Mouse (Mus musculus) liver, adult 2 months (tissue): ENCODE measurements at regions not wholly inside any gene's neighbourhood (a gene's known extent, or its start where the extent isn't known, plus 50 kb on each side); places are given as distances from the start of the nearest gene placed in this dataset.

Source experiments
- DNase-seq: peaks from one replicate; pipeline ENCODE4 v3.0.0-alpha.2; 2011; ENCODE audit warnings: low read depth, low spot score; ENCODE audit errors: extremely low read depth
- H3K27ac ChIP-seq: fragments of 200-500 bp; replicated peaks from 2 replicates; pipeline ENCODE4 v1.5.1; 2012; ENCODE audit warnings: low read depth, mild to moderate bottlenecking, control low read depth, inconsistent platforms, low read length; ENCODE audit not compliant: insufficient read depth
- H3K27me3 ChIP-seq: fragments of 200-500 bp; 2 replicates; pipeline ENCODE4 v1.6.1; 2012; ENCODE audit warnings: mild to moderate bottlenecking, moderate library complexity, low read length, inconsistent platforms; ENCODE audit not compliant: control insufficient read depth, insufficient read depth
- H3K36me3 ChIP-seq: fragments of 200-500 bp; 2 replicates; pipeline ENCODE4 v1.6.1; 2012; ENCODE audit warnings: low read length, inconsistent platforms; ENCODE audit not compliant: control insufficient read depth, insufficient read depth
- H3K4me1 ChIP-seq: fragments of 200-500 bp; 2 replicates; pipeline ENCODE4 v1.6.1; 2011; ENCODE audit warnings: low read length; ENCODE audit not compliant: control insufficient read depth, insufficient read depth
- H3K4me3 ChIP-seq: fragments of 200-500 bp; 2 replicates; pipeline ENCODE4 v1.5.1; 2011; ENCODE audit warnings: low read depth, mild to moderate bottlenecking, control low read depth, low read length, moderate library complexity; ENCODE audit not compliant: insufficient read depth
- H3K79me2 ChIP-seq: fragments of 200-500 bp; 2 replicates; pipeline ENCODE4 v1.6.1; 2012; ENCODE audit warnings: inconsistent platforms, mild to moderate bottlenecking, low read length, moderate library complexity; ENCODE audit not compliant: control insufficient read depth, insufficient read depth
- H3K9ac ChIP-seq: fragments of 200-500 bp; 2 replicates; pipeline ENCODE4 v1.6.1; 2012; ENCODE audit warnings: low read depth, mild to moderate bottlenecking, control low read depth, inconsistent platforms, low read length
- CTCF ChIP-seq: fragments of 200-500 bp; IDR thresholded peaks from 2 replicates; pipeline ENCODE4 v1.5.1; 2011; ENCODE audit warnings: low read depth, low read length, control low read depth
- POLR2A ChIP-seq: fragments of 200-500 bp; IDR thresholded peaks from 2 replicates; pipeline ENCODE4 v1.6.1; 2011; ENCODE audit warnings: low read length, control low read depth; ENCODE audit not compliant: insufficient read depth; ENCODE audit errors: extremely low read depth
- WGBS: fragments of 180-500 bp; shearing (Covaris S2); methylation state at CpG from one replicate; pipeline ENCODE4 v1.1.7; 2018; 5-methylcytosine and 5-hydroxymethylcytosine counted together

DNA sequence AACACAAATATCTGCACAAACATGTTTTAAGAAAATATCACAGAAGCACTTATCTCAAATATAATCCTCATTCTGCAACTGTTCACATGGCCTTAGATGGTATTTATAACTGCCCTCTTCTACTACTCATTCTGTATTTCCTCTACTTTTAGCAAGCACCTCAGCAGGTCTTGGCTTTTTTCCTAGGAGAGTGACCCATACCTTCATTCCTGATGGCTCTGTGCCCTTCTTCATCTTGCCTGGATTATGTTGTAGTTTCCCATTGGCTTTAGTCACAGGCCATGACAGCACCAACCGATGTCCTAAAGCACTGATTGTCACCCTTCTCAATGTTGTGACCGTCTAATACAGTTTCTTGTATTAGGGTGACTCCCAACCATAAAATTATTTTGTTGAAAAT lies 61.2 kb upstream of the Hs3st4 start:
- H3K79me2 ChIP-seq: no peaks in the 10 kb centered on the region
- 92% methylated on average over 2 of the region's 2 CpGs for WGBS
- DNase-seq: no peak
- H3K27ac ChIP-seq: no peak overlapping the region
- H3K4me1 ChIP-seq: no peaks in the 10 kb centered on the region
- TF ChIP-seq POLR2A: no peak
- TF ChIP-seq CTCF: no peak
- H3K9ac ChIP-seq: no peak overlapping the region
- no peaks in the 10 kb centered on the region for H3K27me3 ChIP-seq
- no peak overlapping the region for H3K4me3 ChIP-seq
- no peaks in the 10 kb centered on the region for H3K36me3 ChIP-seq

DNA sequence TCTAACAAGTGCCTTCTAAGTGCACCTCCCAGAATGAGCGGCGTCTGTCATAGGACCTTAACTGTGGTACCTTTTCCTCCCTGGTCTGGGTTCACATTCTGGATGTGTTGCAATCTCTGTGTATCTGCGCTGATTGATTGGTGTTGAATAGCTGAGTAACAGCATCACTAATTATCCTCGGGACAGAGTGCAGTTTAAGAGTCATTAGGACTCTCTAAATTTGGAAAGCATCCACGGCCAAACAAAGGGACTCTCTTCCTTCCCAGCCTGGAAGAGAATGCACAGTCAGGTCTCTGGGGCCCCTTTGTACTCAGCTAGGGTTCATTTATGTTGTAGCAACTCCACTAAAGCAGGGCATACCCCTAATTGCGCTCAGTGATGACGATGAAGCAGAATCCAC lies 50.2 kb upstream of the Hs3st4 start:
- TF ChIP-seq CTCF (no peak), POLR2A (no peak)
- Histone ChIP-seq H3K27me3 (no peaks in the 10 kb centered on the region), H3K4me1 (no peaks in the 10 kb centered on the region), H3K27ac (no peak overlapping the region), H3K9ac (no peak overlapping the region), H3K36me3 (no peaks in the 10 kb centered on the region), H3K79me2 (no peaks in the 10 kb centered on the region), H3K4me3 (no peak overlapping the region)
- no peak for DNase-seq
- 78% methylated on average over 7 of the region's 7 CpGs for WGBS
